Mouse (Mus musculus) cerebellum, adult 2 months (tissue): ENCODE data around the gene Prkaca.

Experiments
- CTCF ChIP-seq: fragments of 200-500 bp; IDR thresholded peaks from 2 replicates; pipeline ENCODE4 v1.5.1; 2011; ENCODE audit warnings: low read depth, mild to moderate bottlenecking, control low read depth, low read length, moderate library complexity, borderline replicate concordance; ENCODE audit not compliant: insufficient read depth
- POLR2A ChIP-seq: fragments of 200-500 bp; IDR thresholded peaks from 2 replicates; pipeline ENCODE4 v1.6.1; 2011; ENCODE audit warnings: low read length, control low read depth, borderline replicate concordance; ENCODE audit not compliant: insufficient read depth

DNA sequence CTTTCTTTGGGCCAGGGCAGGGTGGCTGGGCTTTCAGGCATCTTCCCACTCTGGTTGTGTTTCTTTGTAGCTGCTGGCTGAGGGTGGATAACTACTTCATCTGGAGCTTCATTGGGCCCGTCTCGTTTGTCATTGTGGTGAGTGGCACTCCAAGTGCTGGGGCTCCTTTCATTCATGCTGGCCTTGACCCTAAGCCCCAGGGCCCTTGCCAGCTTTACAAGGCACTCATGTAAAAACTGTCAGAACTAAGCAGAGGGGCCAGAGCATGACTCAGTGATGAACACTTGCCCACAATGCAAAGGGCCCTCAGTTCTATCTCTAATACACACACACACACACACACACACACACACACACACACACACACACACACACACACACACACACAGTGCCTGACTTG is 37.8 kb upstream of the Prkaca start:
- TF ChIP-seq POLR2A (no peak), CTCF (no peak)
